Mouse (Mus musculus) intestine, embryonic 16.5 days (tissue): Measurements from ENCODE around the gene Zmym2. TPM values are rescaled to one million over a fixed set of nuclear protein-coding genes. Genes with fewer than 3 reads are reported as not detected.
"Not testable (repeated sequence)": the region's sequence is repeated elsewhere in the genome, so short reads cannot be mapped to it uniquely, and the experiment has no call there.

Experiments used
- ATAC-seq: fragments of 200-750 bp; cut with Nextera tagmentation; 2 replicates; pipeline ENCODE4 v1.8.0; 2017; ENCODE audit warnings: moderate TSS enrichment, moderate library complexity
- H3K27ac ChIP-seq: fragments of 300-500 bp; sonication (generic); 2 replicates; pipeline ENCODE4 v1.5.1; 2014; ENCODE audit warnings: mild to moderate bottlenecking, low read length
- H3K27me3 ChIP-seq: fragments of 300-500 bp; sonication (generic); replicated peaks from 2 replicates; pipeline ENCODE4 v1.6.1; 2014; ENCODE audit warnings: low read length, control low read depth, mixed read lengths; ENCODE audit not compliant: control insufficient read depth, insufficient read depth
- H3K36me3 ChIP-seq: fragments of 300-500 bp; sonication (generic); 2 replicates; pipeline ENCODE4 v1.6.1; 2014; ENCODE audit warnings: low read length, control low read depth; ENCODE audit not compliant: control insufficient read depth, insufficient read depth
- H3K4me1 ChIP-seq: fragments of 300-500 bp; sonication (generic); 2 replicates; pipeline ENCODE4 v1.6.1; 2014; ENCODE audit warnings: low read length, control low read depth, mixed read lengths; ENCODE audit not compliant: control insufficient read depth, insufficient read depth
- H3K4me2 ChIP-seq: fragments of 300-500 bp; sonication (generic); 2 replicates; pipeline ENCODE4 v1.6.1; 2014; ENCODE audit warnings: low read depth, low read length, control low read depth
- H3K4me3 ChIP-seq: fragments of 300-500 bp; sonication (generic); 2 replicates; pipeline ENCODE4 v1.5.1; 2014; ENCODE audit warnings: mild to moderate bottlenecking, low read length
- H3K9ac ChIP-seq: fragments of 300-500 bp; sonication (generic); 2 replicates; pipeline ENCODE4 v1.6.1; 2014; ENCODE audit warnings: low read depth, low read length
- H3K9me3 ChIP-seq: fragments of 300-500 bp; sonication (generic); 2 replicates; pipeline ENCODE4 v1.6.1; 2016; ENCODE audit warnings: low read length, control low read depth; ENCODE audit not compliant: control insufficient read depth
- WGBS: fragments of 180-500 bp; shearing (Covaris S2); extraction: QIAGEN DNeasy Blood & Tissue Kit; methylation state at CpG from one replicate; pipeline ENCODE4 v1.1.7; 2014; 5-methylcytosine and 5-hydroxymethylcytosine counted together
- polyA plus RNA-seq: library from polyadenylated mRNA; unstranded; fragments of >200 nt; fragmentation: Nextera tagmentation; extraction: Ambion mirVana; gene quantifications from 2 replicates; pipeline ENCODE4 v1.2.1, GENCODE M21; 2015

The Zmym2 gene
- polyA plus RNA-seq, 1 experiment from 2014 or later = 23.4 TPM

GRCm38 (mm10) chr14:56875586-56876159 lies 10.8 kb upstream of the Zmym2 start:
- no peak overlapping the region for H3K9ac ChIP-seq
- no peaks in the 10 kb centered on the region for H3K36me3 ChIP-seq
- no peak overlapping the region for H3K4me2 ChIP-seq
- no peaks in the 10 kb centered on the region for H3K9me3 ChIP-seq
- H3K27me3 ChIP-seq = no peaks in the 10 kb centered on the region
- H3K4me3 ChIP-seq = no peak overlapping the region
- H3K27ac ChIP-seq = no peak overlapping the region
- H3K4me1 ChIP-seq = no peaks in the 10 kb centered on the region
- ATAC-seq = no peak

GRCm38 (mm10) chr14:56881271-56881670 lies 5.2 kb upstream of the Zmym2 start:
- H3K27me3 ChIP-seq = no peaks in the 10 kb centered on the region
- H3K4me3 ChIP-seq = no peak overlapping the region
- ATAC-seq = no peak
- 57% methylated on average over 3 of the region's 3 CpGs for WGBS
- H3K27ac ChIP-seq = no peak overlapping the region
- H3K9me3 ChIP-seq = no peaks in the 10 kb centered on the region
- no peak overlapping the region for H3K4me2 ChIP-seq
- H3K36me3 ChIP-seq = no peaks in the 10 kb centered on the region
- no peak overlapping the region for H3K9ac ChIP-seq
- no peaks in the 10 kb centered on the region for H3K4me1 ChIP-seq

GRCm38 (mm10) chr14:56883431-56883830 lies 3.0 kb upstream of the Zmym2 start:
- H3K9ac ChIP-seq = no peak overlapping the region
- H3K4me2 ChIP-seq = no peak overlapping the region
- no peaks in the 10 kb centered on the region for H3K9me3 ChIP-seq
- H3K27me3 ChIP-seq = no peaks in the 10 kb centered on the region
- 97% methylated on average over 1 of the region's 1 CpGs for WGBS
- H3K36me3 ChIP-seq = no peaks in the 10 kb centered on the region
- no peak for ATAC-seq
- no peak overlapping the region for H3K4me3 ChIP-seq
- peaks cover 4% of the 10 kb centered on the region for H3K4me1 ChIP-seq
- no peak overlapping the region for H3K27ac ChIP-seq

DNA sequence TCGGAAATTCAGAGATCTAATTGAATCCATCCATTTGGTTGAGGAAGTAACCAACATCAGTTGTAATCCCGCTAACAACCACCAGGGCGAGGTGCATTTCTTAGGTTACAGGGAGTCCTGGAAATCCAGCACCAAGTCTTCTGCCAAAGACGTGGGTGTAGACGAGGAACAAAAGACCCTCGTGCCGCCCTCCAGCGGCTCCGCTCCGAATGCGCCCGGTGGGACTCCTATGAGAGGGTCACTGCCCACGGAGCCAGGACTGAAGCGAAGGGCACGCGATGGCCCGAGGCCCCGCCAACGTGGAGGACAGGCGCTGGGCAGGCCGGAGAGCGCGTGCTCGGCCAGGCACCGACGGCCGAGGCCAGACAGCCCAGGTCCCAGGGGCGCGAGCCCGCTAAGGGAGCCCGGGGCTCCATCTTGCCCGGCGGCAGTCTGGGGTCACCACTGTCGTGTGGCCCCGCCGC lies 1.1 kb upstream of the Zmym2 start:
- Histone ChIP-seq H3K4me3 (peak overlapping the region; percentile 59), H3K4me2 (peak overlapping the region; percentile 65), H3K36me3 (no peaks in the 10 kb centered on the region), H3K9me3 (no peaks in the 10 kb centered on the region), H3K27me3 (no peaks in the 10 kb centered on the region), H3K9ac (peak overlapping the region; percentile 80), H3K4me1 (peaks cover 11% of the 10 kb centered on the region), H3K27ac (peak overlapping the region; percentile 80)
- ATAC-seq = peak; percentile 38
- WGBS = under 1% methylated on average over 36 of the region's 36 CpGs

GRCm38 (mm10) chr14:56885986-56886593 lies 363 bp upstream of the Zmym2 start:
- peaks cover 11% of the 10 kb centered on the region for H3K4me1 ChIP-seq
- not testable (repeated sequence) for H3K9me3 ChIP-seq, H3K36me3 ChIP-seq, H3K27me3 ChIP-seq
- peak overlapping the region; percentile 94 for H3K27ac ChIP-seq
- H3K4me3 ChIP-seq = peak overlapping the region; percentile 59
- under 1% methylated on average over 43 of the region's 69 CpGs for WGBS
- H3K9ac ChIP-seq = peak overlapping the region; percentile 80
- peak; percentile 97 for ATAC-seq
- peak overlapping the region; percentile 65 for H3K4me2 ChIP-seq

DNA sequence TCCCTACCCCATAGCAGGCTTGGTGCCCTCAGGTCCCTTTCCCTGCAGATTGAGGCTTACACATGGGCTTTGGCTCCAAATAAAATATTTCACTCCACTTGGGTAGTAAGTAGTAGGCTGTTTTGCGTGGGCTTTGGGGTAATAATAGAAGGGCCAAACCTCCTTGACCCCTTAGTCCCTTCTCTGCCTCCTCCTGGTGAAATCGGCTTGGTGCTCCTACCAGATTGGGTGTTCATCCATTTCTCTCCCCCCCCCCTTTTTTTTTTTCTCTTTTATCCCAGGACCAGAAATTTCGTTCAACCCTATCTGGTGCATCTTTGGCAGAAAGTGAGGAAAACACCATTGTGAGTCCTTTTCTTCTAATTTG lies 1.0 kb downstream of the Zmym2 start:
- WGBS = 2% methylated on average over 3 of the region's 3 CpGs
- H3K4me3 ChIP-seq = peak overlapping the region; percentile 85
- H3K9ac ChIP-seq = peak overlapping the region; percentile 93
- H3K4me1 ChIP-seq = peaks cover 11% of the 10 kb centered on the region
- H3K27me3 ChIP-seq = no peaks in the 10 kb centered on the region
- H3K36me3 ChIP-seq = no peaks in the 10 kb centered on the region
- ATAC-seq = no peak
- peak overlapping the region; percentile 99 for H3K27ac ChIP-seq
- peak overlapping the region; percentile 87 for H3K4me2 ChIP-seq
- no peaks in the 10 kb centered on the region for H3K9me3 ChIP-seq

DNA sequence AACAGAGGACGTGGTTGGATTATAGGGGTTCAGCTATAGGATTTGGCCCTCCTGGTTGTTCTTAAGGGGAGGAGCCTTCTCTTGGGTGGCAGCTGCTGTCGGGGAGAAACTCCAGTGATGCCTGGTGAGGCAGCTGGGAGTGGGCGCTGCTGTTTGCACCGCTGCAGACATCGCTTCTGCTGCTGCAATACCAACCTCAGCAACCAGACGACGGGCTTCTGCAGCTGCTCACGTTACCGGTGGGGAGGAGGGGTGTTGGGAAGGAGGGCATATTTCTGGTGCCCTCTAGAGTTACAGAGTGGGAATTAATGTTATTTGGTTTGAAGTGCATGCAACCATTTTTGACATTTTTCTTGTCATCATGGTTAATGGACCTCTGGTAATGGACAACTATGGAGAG lies 1.4 kb downstream of the Zmym2 start:
- no peaks in the 10 kb centered on the region for H3K9me3 ChIP-seq
- peaks cover 11% of the 10 kb centered on the region for H3K4me1 ChIP-seq
- H3K9ac ChIP-seq = peak overlapping the region; percentile 93
- no peaks in the 10 kb centered on the region for H3K27me3 ChIP-seq
- 2% methylated on average over 9 of the region's 9 CpGs for WGBS
- H3K4me2 ChIP-seq = peak overlapping the region; percentile 87
- H3K4me3 ChIP-seq = peak overlapping the region; percentile 85
- ATAC-seq = no peak
- peak overlapping the region; percentile 99 for H3K27ac ChIP-seq
- H3K36me3 ChIP-seq = no peaks in the 10 kb centered on the region

DNA sequence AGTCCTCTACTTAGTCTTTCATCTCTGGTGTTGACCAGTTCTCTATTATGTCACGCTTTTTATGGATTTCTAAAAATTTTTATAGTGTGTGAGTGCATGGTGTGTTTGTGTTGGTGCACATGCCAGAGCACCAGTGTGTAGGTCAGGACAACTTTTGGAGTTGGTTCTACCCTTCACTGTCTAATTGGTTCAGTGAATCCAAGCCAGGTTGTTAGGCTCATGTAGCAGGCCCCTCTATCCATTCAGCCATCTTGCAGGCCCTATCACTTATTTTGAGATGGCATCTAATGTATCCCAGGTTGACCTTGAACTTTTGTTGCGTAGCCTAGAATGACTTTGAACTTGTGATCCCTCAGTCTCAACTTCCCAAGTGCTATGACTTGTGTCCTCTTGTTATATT lies 2.0 kb downstream of the Zmym2 start:
- Histone ChIP-seq H3K9me3 (no peaks in the 10 kb centered on the region), H3K4me2 (peak overlapping the region; percentile 87), H3K4me1 (peaks cover 11% of the 10 kb centered on the region), H3K9ac (0 out of 2 replicates have a peak overlapping the region, but pooled peaks have one; percentile 93), H3K36me3 (no peaks in the 10 kb centered on the region), H3K27me3 (no peaks in the 10 kb centered on the region), H3K27ac (no peak overlapping the region), H3K4me3 (peak overlapping the region; percentile 85; the same call in 1 of the 2 replicates)
- 69% methylated on average over 2 of the region's 2 CpGs for WGBS
- ATAC-seq = no peak

DNA sequence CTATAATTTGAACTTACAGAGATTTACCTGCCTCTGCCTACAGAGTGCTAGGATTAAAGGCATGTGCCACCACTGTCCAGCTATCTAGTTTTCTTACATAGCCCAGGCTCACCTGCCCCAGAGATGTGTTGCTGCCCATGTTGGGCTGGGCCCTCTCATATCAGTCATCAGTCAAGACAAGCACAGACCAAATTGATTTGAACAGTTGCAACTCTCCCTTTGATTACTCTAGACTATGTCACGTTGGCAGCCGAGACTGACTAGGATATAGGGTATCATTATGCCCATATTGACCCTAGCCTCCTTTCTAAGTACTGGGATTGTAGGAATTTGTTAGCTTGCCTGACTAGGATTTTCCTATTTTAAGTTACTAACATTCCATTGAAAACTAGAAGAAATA lies 8.0 kb downstream of the Zmym2 start:
- no peak for ATAC-seq
- no peaks in the 10 kb centered on the region for H3K36me3 ChIP-seq

More for the DNA sequence above, 8.0 kb downstream of the Zmym2 start:
- 78% methylated on average over 2 of the region's 2 CpGs for WGBS
- H3K4me2 ChIP-seq = no peak overlapping the region
- peaks cover 4% of the 10 kb centered on the region; the same call in 1 of the 2 replicates for H3K4me1 ChIP-seq
- H3K9ac ChIP-seq = no peak overlapping the region
- no peak overlapping the region for H3K27ac ChIP-seq
- no peaks in the 10 kb centered on the region for H3K27me3 ChIP-seq
- no peak overlapping the region for H3K4me3 ChIP-seq
- no peaks in the 10 kb centered on the region for H3K9me3 ChIP-seq
